Mouse (Mus musculus): Measurements from ENCODE around the gene Soat2. TPM values are rescaled to one million over a fixed set of nuclear protein-coding genes. Genes with fewer than 3 reads are reported as not detected.

The Soat2 gene
- polyA plus RNA-seq, 1 experiment from 2014 or later = 1.1 TPM

GRCm38 (mm10) chr15:102113674-102114073, 36.7 kb upstream of the Soat2 start:
- DNase-seq (ENCODE audit: low spot score) = no peak

DNA sequence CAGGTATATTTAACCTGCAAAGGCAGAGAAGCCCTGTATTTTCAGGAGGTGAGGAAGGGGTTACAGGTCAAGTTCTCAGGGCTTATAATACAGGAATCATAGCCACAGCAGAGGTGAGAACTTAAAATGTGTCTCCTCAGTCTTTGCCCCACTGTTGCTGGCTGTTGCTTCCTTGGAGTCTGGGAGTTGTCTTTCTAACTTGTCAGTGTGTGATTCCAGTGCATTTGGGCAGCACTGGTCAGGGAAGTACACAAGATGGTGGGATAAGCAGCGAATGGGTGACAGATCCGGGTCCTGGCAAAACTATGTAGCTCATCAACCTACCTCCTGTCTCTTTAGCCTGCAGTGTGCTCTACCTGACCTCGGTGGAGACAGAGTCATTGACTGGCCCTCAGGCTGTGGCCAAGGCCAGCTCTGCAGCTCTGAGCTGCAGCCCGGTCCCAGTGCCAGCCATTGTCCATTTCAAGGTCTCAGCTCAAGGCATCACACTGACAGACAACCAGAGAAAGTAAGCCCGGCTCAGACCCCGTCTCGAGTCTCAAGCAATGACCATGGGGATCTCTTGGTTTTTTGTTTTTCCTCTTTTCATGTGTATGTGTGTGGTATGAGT, 35.6 kb upstream of the Soat2 start:
- DNase-seq (ENCODE audit: low spot score) = no peak

DNA sequence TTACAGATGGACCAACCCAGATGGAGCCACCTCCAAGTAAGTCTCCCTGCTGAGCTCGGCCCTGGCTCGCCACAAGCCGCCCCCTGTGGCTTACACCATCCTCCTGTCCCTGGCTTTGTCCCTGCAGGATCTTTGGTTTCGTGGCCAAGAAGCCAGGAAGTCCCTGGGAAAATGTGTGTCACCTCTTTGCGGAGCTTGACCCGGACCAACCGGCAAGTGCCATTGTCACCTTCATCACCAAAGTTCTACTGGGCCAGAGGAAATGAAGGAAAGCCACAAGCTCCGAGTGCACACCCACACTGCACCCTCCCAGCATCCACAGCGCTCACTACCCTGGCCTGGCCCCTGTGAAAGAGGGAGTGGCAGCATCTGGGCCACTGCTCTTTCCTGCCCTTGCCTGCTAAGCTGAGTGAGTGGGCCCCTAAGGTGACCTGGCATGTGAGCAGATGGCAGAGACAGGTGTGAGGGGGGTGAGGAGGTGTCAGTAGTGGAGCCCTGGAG, 34.5 kb upstream of the Soat2 start:
- DNase-seq (ENCODE audit: low spot score) = peak; percentile 55

- DNase-seq (ENCODE audit: low spot score) = no peak
These were observed 33.4 kb upstream of the Soat2 start for GRCm38 (mm10) chr15:102116753-102117415.

DNA sequence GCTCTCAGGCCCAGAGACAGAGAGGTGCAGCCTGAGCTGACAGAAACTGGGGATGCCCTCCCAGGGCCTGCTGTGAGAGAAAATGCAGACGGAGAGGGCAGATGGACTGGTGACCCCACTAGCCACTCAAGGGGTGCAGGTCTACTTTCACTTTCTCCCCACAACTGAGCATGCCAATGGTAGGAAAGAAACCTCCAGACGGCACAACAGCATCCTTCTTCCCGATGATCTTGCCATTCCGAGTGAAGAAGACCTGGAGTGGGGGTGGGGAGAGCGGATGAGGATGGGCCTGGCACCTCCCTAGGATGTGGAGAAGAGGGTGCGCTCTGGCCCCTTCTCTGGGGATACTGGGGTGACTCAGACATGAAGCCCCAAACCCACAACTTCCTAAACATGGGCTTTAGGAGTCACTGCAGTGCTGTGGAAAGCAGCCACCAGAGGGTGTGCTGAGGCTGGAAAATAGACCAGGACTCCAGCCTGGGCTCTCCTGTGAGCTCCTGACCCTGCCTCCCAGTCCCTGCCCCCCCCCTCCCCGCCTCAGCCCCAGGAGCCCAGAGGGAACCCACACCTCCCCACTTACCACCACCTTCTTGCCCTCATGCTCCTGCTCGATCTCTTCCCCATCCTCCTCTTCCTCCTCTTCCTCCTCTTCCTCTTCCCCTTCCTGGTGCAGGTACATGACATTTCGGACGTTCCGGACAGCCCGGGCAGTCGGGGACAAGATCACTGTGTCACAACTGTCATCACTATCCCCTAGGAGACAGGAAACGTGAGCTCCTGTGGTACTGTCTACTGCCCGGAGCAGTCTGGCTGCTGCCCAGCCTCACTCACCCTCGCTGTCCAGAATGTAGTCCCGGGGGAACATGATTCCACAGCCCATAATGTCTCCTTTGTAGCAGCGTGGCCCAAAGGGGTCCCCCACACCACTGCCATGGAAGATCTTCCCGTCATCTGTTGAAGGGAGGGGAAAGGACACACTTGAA, 32.6 kb upstream of the Soat2 start:
- DNase-seq (ENCODE audit: low spot score) = no peak

- DNase-seq (ENCODE audit: low spot score) = no peak
These were observed 31.7 kb upstream of the Soat2 start for GRCm38 (mm10) chr15:102118591-102118990.

DNA sequence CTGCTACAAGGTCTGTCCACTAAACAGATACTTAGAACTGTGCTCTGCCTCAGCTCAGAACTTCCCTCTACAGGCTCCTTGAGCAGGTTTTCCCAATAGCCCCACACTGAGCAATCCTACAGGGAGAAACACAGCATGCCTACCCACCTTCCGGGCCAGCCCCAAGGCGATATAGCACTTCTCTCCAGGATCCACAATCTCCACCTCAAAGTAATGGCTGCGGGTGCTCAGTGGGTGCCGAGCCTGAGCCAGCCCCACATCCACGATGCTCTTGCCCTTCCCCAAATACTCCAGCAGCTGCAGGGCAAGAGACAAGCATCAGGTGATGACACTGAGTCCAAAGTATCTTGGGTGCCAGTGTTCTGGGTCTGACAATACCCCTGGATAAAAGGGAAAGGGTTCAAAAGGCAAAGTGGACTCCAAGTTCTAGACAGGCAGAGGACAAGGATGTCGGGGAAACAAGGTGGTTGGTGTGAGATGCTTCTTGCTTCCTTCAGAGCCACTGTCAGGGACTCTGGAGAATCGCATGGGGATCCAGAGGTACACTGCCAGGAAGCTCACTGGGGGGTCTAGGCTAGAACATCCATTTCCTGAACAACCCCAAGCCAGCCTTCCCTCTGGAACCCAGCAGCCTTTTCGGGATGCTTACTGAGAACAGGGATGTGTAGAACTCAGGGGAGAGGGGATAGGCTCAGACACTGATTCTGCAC, 31.1 kb upstream of the Soat2 start:
- DNase-seq (ENCODE audit: low spot score) = no peak

GRCm38 (mm10) chr15:102119831-102120170, 30.5 kb upstream of the Soat2 start:
- no peak for DNase-seq (ENCODE audit: low spot score)

GRCm38 (mm10) chr15:102120530-102120929, 29.8 kb upstream of the Soat2 start:
- no peak for DNase-seq (ENCODE audit: low spot score)

DNA sequence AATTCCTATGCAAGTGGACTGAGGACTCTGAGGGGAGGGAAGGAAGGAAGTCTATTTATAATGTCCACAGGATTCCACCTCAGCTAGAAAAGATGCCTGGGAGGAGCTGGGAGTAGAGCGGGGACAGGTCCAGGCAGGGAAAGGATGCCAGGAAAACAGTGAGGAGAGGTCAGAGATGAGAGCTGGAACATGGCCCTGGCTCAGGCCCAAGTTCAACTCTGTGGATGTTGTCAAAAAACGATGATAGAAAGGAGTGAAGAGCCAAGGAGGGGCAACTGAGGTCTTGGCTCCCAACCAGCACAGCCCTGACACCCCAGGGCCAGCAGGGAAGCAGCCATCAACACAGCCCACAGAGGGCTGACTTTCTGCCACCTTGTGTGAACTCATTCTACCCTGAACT, 24.0 kb upstream of the Soat2 start:
- DNase-seq (ENCODE audit: low spot score) = no peak

GRCm38 (mm10) chr15:102133314-102133713, 17.0 kb upstream of the Soat2 start:
- no peak for DNase-seq (ENCODE audit: low spot score)

- no peak for DNase-seq (ENCODE audit: low spot score)
These were observed 15.6 kb upstream of the Soat2 start for GRCm38 (mm10) chr15:102134709-102135108.

- no peak for DNase-seq (ENCODE audit: low spot score)
These were observed 14.7 kb upstream of the Soat2 start for GRCm38 (mm10) chr15:102135522-102136128.

- DNase-seq (ENCODE audit: low spot score) = peak; percentile 97
These were observed 14.1 kb upstream of the Soat2 start, which contains the start of gene Spryd3 for GRCm38 (mm10) chr15:102136129-102136758. TSS of gene Spryd3 (minus strand) at chr15:102136234.

- no peak for DNase-seq (ENCODE audit: low spot score)
These were observed 9.2 kb upstream of the Soat2 start for GRCm38 (mm10) chr15:102141120-102141519.

DNA sequence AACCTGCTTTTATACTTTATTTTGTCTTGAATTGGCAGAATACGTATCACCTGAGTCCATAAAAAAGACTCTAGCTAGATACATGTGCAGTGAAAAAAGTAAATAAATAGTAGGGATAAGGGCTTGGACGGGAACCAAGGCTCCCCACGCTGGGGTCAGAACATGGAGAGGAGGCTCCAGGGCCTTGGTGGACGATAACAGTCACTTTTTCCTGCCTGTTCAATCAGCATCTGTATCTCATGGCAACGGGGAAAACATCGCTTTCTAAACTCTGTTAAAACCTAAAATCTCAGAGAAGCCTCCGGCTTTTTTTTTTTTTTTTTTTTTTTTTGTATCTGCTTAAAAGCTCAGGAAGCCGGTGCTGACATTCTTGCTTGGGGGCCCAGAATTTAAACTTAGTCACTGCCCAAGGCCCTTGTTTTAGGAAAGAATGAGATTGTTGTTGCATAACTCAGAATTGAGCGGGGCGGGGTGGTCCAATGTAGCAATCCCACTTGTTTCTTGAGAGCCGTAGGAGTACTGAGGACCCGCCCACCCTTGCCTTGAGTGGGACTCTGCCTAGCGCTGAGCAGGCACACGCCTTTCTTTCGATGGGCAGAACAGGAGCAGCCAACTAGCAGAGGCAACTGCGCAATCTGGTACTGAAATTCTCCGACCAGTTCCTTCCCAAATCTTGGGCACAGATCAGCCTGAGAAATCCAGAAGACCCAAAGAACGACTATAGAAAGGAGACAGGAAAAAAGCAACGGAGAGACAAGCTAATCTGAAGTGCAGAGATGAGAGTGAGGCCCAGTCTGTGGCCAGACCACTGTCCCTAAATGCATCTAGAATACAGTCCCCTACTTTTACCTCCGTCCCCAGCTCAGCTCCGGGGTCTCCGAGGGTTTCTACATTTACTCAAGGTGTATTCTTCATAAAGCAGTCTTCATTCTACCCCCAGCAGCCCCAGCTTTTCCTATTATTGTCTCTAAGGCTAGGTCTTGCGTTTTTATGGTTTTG, 7.1 kb upstream of the Soat2 start:
- no peak for DNase-seq (ENCODE audit: low spot score)

DNA sequence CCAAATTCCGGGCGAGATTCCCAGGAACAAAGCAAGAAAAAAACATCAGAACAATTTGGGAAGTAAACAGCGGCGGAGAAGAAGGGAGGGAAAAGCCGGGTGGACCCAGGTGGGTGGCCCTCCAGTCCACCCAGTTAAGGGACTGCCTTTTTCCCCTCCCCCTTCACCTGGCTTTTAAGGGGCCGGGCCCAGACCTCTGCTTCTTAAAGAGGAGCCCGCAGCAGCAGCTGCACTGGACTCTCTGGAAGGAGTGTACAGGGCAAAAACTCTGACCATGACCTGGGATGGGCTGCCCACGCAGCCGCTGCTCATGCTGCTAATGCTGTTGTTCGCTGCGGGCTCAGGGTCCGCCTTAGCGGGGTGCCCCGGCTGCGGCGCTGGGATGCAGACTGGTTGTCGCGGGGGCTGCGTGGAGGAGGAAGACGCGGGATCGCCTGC, 6.0 kb upstream of the Soat2 start, which contains the start of gene Igfbp6:
Igfbp6 (plus strand) TSS at position 89 of the 438 bp plus-strand sequence.
- DNase-seq (ENCODE audit: low spot score) = no peak

GRCm38 (mm10) chr15:102144726-102145125, 5.6 kb upstream of the Soat2 start:
- no peak for DNase-seq (ENCODE audit: low spot score)

DNA sequence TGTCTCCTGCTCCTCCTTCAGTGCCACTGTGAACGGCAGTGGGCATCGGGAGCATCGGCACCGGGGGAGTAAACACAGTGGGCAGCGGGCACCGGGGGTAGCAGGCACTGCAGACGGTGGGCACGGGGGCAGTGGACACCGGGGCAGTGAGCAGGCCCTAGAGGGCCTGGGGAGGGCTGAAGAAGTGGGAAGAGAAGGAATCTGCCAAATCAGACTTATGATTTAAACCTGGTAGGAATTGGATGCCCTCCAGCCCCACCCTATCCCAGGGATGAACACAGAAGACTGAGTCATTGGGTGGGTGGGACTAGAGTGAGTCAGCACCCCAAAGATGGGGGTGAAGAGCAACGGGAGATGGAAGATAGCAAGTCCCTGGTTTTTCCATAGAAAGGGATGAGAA, 5.0 kb upstream of the Soat2 start:
- DNase-seq (ENCODE audit: low spot score) = no peak

All from thymus, postnatal 0 days (tissue).